Mouse (Mus musculus) E14TG2a.4 (cell line): ENCODE measurements around the gene Arrdc2.

Source experiments
- CTCF ChIP-seq: conservative IDR thresholded peaks from 2 replicates; pipeline ENCODE4 v1.5.1; 2014; ENCODE audit warnings: low read length
- NANOG ChIP-seq: IDR thresholded peaks from 2 replicates; pipeline ENCODE4 v1.6.1; 2014; ENCODE audit warnings: borderline replicate concordance, low read length, mixed read lengths
- POU5F1 ChIP-seq: IDR thresholded peaks from 2 replicates; pipeline ENCODE4 v1.6.1; 2014; ENCODE audit warnings: low read length, borderline replicate concordance

GRCm38 (mm10) chr8:70806541-70806940, 33.0 kb downstream of the Arrdc2 start:
- no peak for TF ChIP-seq CTCF
- TF ChIP-seq POU5F1 = no peak
- no peak for TF ChIP-seq NANOG
